Mouse (Mus musculus) C2C12 (cell line): ENCODE data around the gene Fgd2. TPM values are rescaled to one million over a fixed set of nuclear protein-coding genes. Genes with fewer than 3 reads are reported as not detected.

Experiments used
- H3K27me3 ChIP-seq: one replicate; pipeline ENCODE4 v1.6.1; 2011; ENCODE audit not compliant: control insufficient read depth, insufficient read depth, insufficient read length
- H3K36me3 ChIP-seq: one replicate; pipeline ENCODE4 v1.6.1; 2011; ENCODE audit not compliant: control insufficient read depth, insufficient read depth
- H3K4me3 ChIP-seq: one replicate; pipeline ENCODE4 v1.5.1; 2011; ENCODE audit warnings: mild to moderate bottlenecking, control low read depth; ENCODE audit not compliant: poor library complexity, insufficient read depth, severe bottlenecking
- H3K79me2 ChIP-seq: one replicate; pipeline ENCODE4 v1.6.1; 2011; ENCODE audit not compliant: control insufficient read depth, insufficient read depth
- H3K79me3 ChIP-seq: one replicate; pipeline ENCODE4 v1.6.1; 2011; ENCODE audit warnings: low read depth, control low read depth
- H3ac ChIP-seq: one replicate; pipeline ENCODE3; 2011; ENCODE audit warnings: low read depth; ENCODE audit not compliant: control insufficient read depth, insufficient read length
- CEBPB ChIP-seq: IDR thresholded peaks from one replicate; pipeline ENCODE4 v1.6.1; 2011; ENCODE audit warnings: low read depth, mild to moderate bottlenecking, control low read depth, moderate library complexity
- CTCF ChIP-seq: IDR thresholded peaks from one replicate; pipeline ENCODE4 v1.5.1; 2011; ENCODE audit not compliant: control insufficient read depth, insufficient read depth, insufficient read length
- FOSL1 ChIP-seq: IDR thresholded peaks from one replicate; pipeline ENCODE4 v1.8.0; 2011; ENCODE audit warnings: mild to moderate bottlenecking, low read length; ENCODE audit not compliant: poor library complexity, insufficient read depth, severe bottlenecking
- MAX ChIP-seq: IDR thresholded peaks from one replicate; pipeline ENCODE4 v1.6.1; 2011; ENCODE audit warnings: mild to moderate bottlenecking, control low read depth
- MYOD1 ChIP-seq: IDR thresholded peaks from one replicate; pipeline ENCODE4 v1.6.1; 2011; ENCODE audit warnings: low read depth; ENCODE audit not compliant: control insufficient read depth, insufficient read length
- MYOG ChIP-seq: IDR thresholded peaks from one replicate; pipeline ENCODE4 v1.6.1; 2011; ENCODE audit not compliant: control insufficient read depth, insufficient read length; ENCODE audit errors: extremely low read depth
- USF1 ChIP-seq: IDR thresholded peaks from one replicate; pipeline ENCODE4 v1.6.1; 2011; ENCODE audit warnings: low read depth, mild to moderate bottlenecking, control low read depth, moderate library complexity
- polyA plus RNA-seq: library from polyadenylated mRNA; unstranded; fragments of >200 nt; fragmentation: generic; extraction: Trizol; gene quantifications from one replicate; pipeline ENCODE4 v1.2.1, GENCODE M21; 2012; ENCODE audit warnings: missing spikeins

The Fgd2 gene
- polyA plus RNA-seq, 1 experiment: 0.19 TPM

GRCm38 (mm10) chr17:29423991-29424390, 63.3 kb downstream of the Fgd2 start:
- H3ac ChIP-seq: no peak overlapping the region
- no peaks in the 10 kb centered on the region for H3K79me2 ChIP-seq
- no peaks in the 10 kb centered on the region for H3K27me3 ChIP-seq
- no peak for TF ChIP-seq CTCF
- TF ChIP-seq USF1: no peak
- TF ChIP-seq FOSL1: no peak
- no peak for TF ChIP-seq MAX
- TF ChIP-seq MYOG: no peak
- no peak for TF ChIP-seq MYOD1
- TF ChIP-seq CEBPB: no peak
- no peaks in the 10 kb centered on the region for H3K36me3 ChIP-seq
- no peaks in the 10 kb centered on the region for H3K79me3 ChIP-seq
- no peak overlapping the region for H3K4me3 ChIP-seq

DNA sequence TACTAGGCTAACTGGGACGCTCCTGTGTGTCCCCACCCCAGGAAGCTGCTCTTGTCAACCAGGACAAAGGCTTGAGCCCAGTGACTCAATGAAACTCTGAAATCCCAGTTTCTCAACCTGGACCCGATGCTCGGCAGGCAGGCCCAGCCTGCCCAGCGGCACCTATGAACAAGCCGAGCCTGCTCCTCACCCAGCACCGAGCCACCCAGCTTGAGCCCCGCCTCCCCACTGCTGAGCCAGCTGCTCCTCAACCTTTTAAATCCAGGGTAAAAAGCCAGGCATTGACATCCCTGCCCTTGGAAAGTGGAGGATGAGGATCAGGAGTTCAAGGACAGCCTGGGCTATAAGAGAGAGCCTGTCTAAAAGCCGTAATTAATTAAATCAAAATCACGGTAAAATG, 64.6 kb downstream of the Fgd2 start:
- no peak overlapping the region for H3ac ChIP-seq
- no peak overlapping the region for H3K4me3 ChIP-seq
- no peaks in the 10 kb centered on the region for H3K79me2 ChIP-seq
- no peaks in the 10 kb centered on the region for H3K27me3 ChIP-seq
- H3K79me3 ChIP-seq: no peaks in the 10 kb centered on the region
- no peak for TF ChIP-seq FOSL1
- TF ChIP-seq CEBPB: no peak
- no peak for TF ChIP-seq CTCF
- TF ChIP-seq MYOG: no peak
- no peak for TF ChIP-seq MAX
- no peak for TF ChIP-seq MYOD1
- no peak for TF ChIP-seq USF1
- no peaks in the 10 kb centered on the region for H3K36me3 ChIP-seq

GRCm38 (mm10) chr17:29428213-29428612, 67.5 kb downstream of the Fgd2 start:
- Histone ChIP-seq H3K4me3 (no peak overlapping the region), H3K79me3 (no peaks in the 10 kb centered on the region), H3K79me2 (no peaks in the 10 kb centered on the region), H3K27me3 (no peaks in the 10 kb centered on the region), H3ac (no peak overlapping the region), H3K36me3 (no peaks in the 10 kb centered on the region)
- TF ChIP-seq MYOD1 (no peak), MAX (peak; percentile 70), CTCF (no peak), FOSL1 (no peak)

GRCm38 (mm10) chr17:29428826-29429225, 68.1 kb downstream of the Fgd2 start:
- no peak overlapping the region for H3K4me3 ChIP-seq
- H3K79me2 ChIP-seq: no peaks in the 10 kb centered on the region
- H3K79me3 ChIP-seq: no peaks in the 10 kb centered on the region
- TF ChIP-seq FOSL1 (no peak), USF1 (no peak), MAX (no peak)
- H3ac ChIP-seq: no peak overlapping the region
- no peaks in the 10 kb centered on the region for H3K27me3 ChIP-seq
- no peaks in the 10 kb centered on the region for H3K36me3 ChIP-seq

Other genes starting within 250 kb of the Fgd2 start
- gene Rab44, start 246.8 kb upstream of the Fgd2 start, polyA plus RNA-seq: 0.06 TPM
- 0.16 TPM for gene Cpne5, start 122.7 kb upstream of the Fgd2 start, polyA plus RNA-seq
- 77.7 TPM for gene Ppil1, start 96.7 kb upstream of the Fgd2 start, polyA plus RNA-seq
- gene BC004004, start 92.1 kb upstream of the Fgd2 start, polyA plus RNA-seq: 59.4 TPM
- gene Pi16, start 43.2 kb upstream of the Fgd2 start, polyA plus RNA-seq: 0.55 TPM
- 464 TPM for gene Mtch1, start 13.0 kb upstream of the Fgd2 start, polyA plus RNA-seq
- gene Pim1, start 129.8 kb downstream of the Fgd2 start, polyA plus RNA-seq: 4.8 TPM
- gene Gm17657, start 188.7 kb downstream of the Fgd2 start, polyA plus RNA-seq: not detected
- 7.9 TPM for gene Tbc1d22b, start 188.9 kb downstream of the Fgd2 start, polyA plus RNA-seq
- not detected for gene Tmem217, start 191.5 kb downstream of the Fgd2 start, polyA plus RNA-seq